In the genomic region with DNA sequence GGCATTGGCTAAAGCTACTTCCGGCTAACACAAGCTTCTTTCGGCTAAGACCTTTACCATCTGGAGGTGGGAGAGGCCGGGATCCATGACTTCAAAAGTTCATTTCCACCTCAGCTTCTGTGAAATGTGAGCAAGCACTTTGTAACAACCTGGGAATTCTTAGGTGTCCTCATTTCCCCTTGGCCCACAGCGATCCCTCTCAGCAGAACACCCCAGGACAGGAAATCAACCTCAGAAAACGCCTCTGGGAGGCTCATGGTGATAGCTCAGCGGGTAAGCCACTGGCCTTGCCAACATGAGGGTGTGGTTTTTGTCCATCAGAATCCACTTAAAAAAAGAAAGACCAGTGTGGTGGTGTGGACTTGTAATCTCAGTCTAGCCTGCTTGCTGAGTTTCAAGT, we compare ENCODE assay signal across 24 mouse cellular contexts.
"Had no signal": no experiment of that assay in that cellular context is flagged by ENCODE, and none has a peak within 500 bp of the region (broad histone marks: within the 10 kb centered on the region; RNA-seq: fewer than 3 reads in every experiment).

No protein-coding gene starts in this region.

- H3K4me3 ChIP-seq: heart, embryonic 13.5 days; heart, embryonic 15.5 days; hindbrain, embryonic 13.5 days; hindbrain, embryonic 15.5 days; intestine, embryonic 15.5 days; layer of hippocampus, adult 2 months; limb, embryonic 13.5 days; limb, embryonic 15.5 days; liver, embryonic 12.5 days had no signal

- DNase-seq: gastrocnemius, postnatal 10 days; gastrocnemius, postnatal 25 days; heart, adult 18-20 months; heart, postnatal 14 days; heart, postnatal 36 days; kidney, adult 18-20 months; kidney, adult 8-10 months; kidney, postnatal 10 days; kidney, postnatal 25 days; kidney, postnatal 4 days; layer of hippocampus, postnatal 36 days; left cerebral cortex, postnatal 4 days had no signal

- H3K27ac ChIP-seq: heart, embryonic 13.5 days; heart, embryonic 15.5 days; hindbrain, embryonic 13.5 days; hindbrain, embryonic 15.5 days; hindbrain, postnatal 0 days; intestine, embryonic 15.5 days; layer of hippocampus, adult 2 months; limb, embryonic 13.5 days; limb, embryonic 15.5 days; liver, embryonic 12.5 days; liver, embryonic 14.5 days had no signal

- ATAC-seq: hindbrain, postnatal 0 days; intestine, embryonic 15.5 days; intestine, postnatal 0 days; liver, embryonic 12.5 days had no signal
